Mouse (Mus musculus): ENCODE results near the gene Per1. TPM values are rescaled to one million over a fixed set of nuclear protein-coding genes. Genes with fewer than 3 reads are reported as not detected.

Per1 gene
- total and polyA plus RNA-seq, 3 experiments, result 8.9 to 55.5 (median 40.6) TPM

DNA sequence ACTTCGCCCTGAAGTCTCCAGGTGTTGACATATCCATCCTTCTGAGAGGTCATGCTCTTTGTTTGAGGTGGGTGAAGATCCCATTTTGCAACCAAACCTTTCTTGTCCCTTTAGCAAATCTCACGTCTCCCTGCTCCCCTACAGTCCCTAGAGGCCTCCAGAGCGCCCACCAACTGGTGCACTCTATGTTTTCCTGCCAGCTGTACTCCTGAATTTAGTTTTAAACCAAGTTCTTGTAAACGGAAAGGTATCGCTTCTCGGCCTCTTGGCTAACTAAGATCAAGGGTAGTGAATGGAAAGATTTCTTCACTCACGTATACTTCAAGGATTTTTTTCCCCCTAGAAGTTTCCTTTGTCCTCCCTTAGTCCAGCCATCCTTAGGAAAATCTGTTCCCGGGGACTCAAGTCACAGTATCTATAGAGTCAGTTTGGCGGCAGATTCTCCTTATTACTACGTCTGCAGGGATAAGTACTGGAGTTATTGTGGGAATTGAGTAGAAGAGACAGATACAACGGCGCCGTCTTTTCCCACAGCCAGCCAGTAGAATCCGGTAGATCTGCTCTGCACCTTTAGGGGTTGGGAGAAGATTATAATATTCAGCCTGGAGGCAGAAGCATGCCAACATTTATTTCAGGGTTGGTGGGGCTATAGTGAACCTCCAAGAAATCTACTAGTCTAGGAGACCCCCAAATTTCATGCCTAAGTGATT is 24.6 kb downstream of the Per1 start:
- no peak for DNase-seq (ENCODE audit: low spot score)

DNA sequence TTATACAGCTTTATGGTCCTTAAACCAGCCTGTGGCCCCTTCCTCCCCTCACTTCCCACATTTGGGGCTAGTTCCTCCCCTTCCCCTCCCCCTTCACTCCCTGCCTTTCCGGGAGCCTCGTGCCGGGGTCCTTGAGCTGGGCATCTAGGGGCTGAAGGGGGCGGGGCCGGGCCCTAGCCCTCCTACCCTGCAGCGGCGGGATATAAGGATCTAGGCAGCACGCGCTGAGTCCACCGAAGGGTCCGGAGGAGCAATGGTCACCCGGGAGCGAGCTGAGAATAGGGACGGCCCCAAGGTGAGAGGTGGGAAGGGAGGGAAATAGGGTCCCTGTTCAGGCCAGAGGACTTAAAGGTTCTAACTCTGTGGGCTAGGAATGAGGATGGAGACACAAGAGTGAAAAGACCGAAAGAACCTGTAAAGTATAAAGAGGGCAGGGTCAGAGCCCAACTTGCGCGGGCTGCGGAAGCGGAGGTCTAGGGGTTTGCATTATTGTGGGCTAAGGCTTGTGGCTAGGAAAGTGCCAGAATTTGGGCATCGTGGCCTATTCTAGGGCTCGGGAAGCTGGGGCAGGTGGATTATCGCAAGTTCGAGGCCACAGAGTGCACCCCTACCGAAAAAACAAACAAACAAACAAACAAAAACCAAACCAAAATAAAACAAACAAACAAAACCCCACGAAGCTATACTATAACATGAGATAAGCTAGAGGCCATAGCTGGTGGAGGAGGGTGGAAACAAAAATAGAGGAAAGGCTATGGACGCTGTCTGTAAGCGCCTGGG is 25.4 kb downstream of the Per1 start, which contains the start of gene Hes7:
Gene Hes7 (plus strand): TSS at position 184 of the 780 bp plus-strand sequence.
- no peak for TF ChIP-seq GATA2 (IDR thresholded peaks at IDR 0.05; ENCODE audit: borderline replicate concordance, low read depth, low read length)
- no peak for TF ChIP-seq POLR2AphosphoS5 (IDR thresholded peaks at IDR 0.05; ENCODE audit: insufficient replicate concordance, low read depth, low read length)
- no peak for TF ChIP-seq TAL1 (conservative IDR thresholded peaks at IDR 0.05; ENCODE audit: low read depth, low read length)
- TF ChIP-seq CTCF (IDR thresholded peaks at IDR 0.05; ENCODE audit: low read depth, low read length), result no peak
- TF ChIP-seq GATA1 (IDR thresholded peaks at IDR 0.05; ENCODE audit: borderline replicate concordance, low read length), result no peak
- DNase-seq (ENCODE audit: low spot score) (no peak), ATAC-seq (ENCODE audit: extremely low read depth, insufficient number of reproducible peaks, low FRiP score, poor library complexity, severe bottlenecking) (no peak)
- Histone ChIP-seq H3K27me3 (ENCODE audit: insufficient read depth, low read length) (peaks cover 15% of the 10 kb centered on the region; the same call in 1 of the 2 replicates), H3K4me1 (ENCODE audit: insufficient read depth, low read depth, low read length) (peaks cover 68% of the 10 kb centered on the region), H3K4me3 (ENCODE audit: low read depth, low read length) (peak within 1 kb of the TSS; percentile 79; the same call in 1 of the 2 replicates), H3K9me3 (replicated peaks) (no peaks in the 10 kb centered on the region), H3K36me3 (replicated peaks) (no peaks in the 10 kb centered on the region)

More for the DNA sequence above, 24.6 kb downstream of the Per1 start:
- TF ChIP-seq POLR2AphosphoS5 (IDR thresholded peaks at IDR 0.05; ENCODE audit: insufficient replicate concordance, low read depth, low read length) (no peak), CTCF (IDR thresholded peaks at IDR 0.05; ENCODE audit: low read depth, low read length) (no peak), GATA1 (IDR thresholded peaks at IDR 0.05; ENCODE audit: borderline replicate concordance, low read length) (no peak), TAL1 (conservative IDR thresholded peaks at IDR 0.05; ENCODE audit: low read depth, low read length) (no peak), GATA2 (IDR thresholded peaks at IDR 0.05; ENCODE audit: borderline replicate concordance, low read depth, low read length) (no peak)
- H3K36me3 ChIP-seq (replicated peaks), result no peaks in the 10 kb centered on the region
- no peak for ATAC-seq (ENCODE audit: extremely low read depth, insufficient number of reproducible peaks, low FRiP score, poor library complexity, severe bottlenecking)
- peaks cover 67% of the 10 kb centered on the region for H3K4me1 ChIP-seq (ENCODE audit: insufficient read depth, low read depth, low read length)
- H3K27me3 ChIP-seq (ENCODE audit: insufficient read depth, low read length), result peaks cover 17% of the 10 kb centered on the region
- H3K9me3 ChIP-seq (replicated peaks), result no peaks in the 10 kb centered on the region
- peak overlapping the region; percentile 74; the same call in 1 of the 2 replicates for H3K4me3 ChIP-seq (ENCODE audit: low read depth, low read length)

DNA sequence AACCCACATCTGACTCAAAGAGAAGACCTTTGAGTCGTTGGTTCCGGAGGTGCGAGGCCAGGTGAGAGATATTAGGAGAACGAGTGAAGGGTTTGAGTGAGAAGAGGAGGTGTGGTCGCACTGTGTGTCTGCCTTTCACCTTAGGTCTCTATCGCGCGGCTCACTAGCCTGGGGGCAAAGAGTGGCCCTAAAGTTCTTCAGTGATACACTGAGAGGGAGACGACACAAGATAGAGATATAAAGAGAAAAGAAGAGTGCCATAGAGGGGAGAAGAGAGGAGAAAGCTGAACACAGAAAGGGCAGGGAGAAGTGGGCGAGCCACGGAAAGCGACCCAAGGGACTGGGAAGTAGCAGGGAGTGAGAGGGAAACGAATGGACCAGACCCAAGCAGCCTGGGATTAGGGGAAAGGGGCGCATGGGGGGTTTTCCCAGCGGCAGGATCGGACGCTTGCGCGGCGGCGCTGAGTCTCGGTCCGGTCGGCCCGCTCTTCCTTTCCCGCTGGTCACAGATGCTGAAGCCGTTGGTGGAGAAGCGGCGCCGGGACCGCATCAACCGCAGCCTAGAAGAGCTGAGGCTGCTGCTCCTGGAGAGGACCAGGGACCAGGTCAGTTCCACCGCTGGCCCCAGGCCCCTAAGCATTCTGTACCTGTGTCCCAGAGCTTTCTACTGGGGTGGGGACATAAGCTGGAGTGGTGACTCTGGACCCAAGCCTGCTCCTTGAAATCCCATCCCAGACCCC is 26.2 kb downstream of the Per1 start:
- Histone ChIP-seq H3K4me3 (ENCODE audit: low read depth, low read length) (peak overlapping the region; percentile 79), H3K27me3 (ENCODE audit: insufficient read depth, low read length) (peaks cover 11% of the 10 kb centered on the region; the same call in 1 of the 2 replicates), H3K9me3 (replicated peaks) (no peaks in the 10 kb centered on the region), H3K36me3 (replicated peaks) (no peaks in the 10 kb centered on the region), H3K4me1 (ENCODE audit: insufficient read depth, low read depth, low read length) (peaks cover 75% of the 10 kb centered on the region)
- TF ChIP-seq CTCF (IDR thresholded peaks at IDR 0.05; ENCODE audit: low read depth, low read length), result no peak
- DNase-seq (ENCODE audit: low spot score) (no peak), ATAC-seq (ENCODE audit: extremely low read depth, insufficient number of reproducible peaks, low FRiP score, poor library complexity, severe bottlenecking) (no peak)

DNA sequence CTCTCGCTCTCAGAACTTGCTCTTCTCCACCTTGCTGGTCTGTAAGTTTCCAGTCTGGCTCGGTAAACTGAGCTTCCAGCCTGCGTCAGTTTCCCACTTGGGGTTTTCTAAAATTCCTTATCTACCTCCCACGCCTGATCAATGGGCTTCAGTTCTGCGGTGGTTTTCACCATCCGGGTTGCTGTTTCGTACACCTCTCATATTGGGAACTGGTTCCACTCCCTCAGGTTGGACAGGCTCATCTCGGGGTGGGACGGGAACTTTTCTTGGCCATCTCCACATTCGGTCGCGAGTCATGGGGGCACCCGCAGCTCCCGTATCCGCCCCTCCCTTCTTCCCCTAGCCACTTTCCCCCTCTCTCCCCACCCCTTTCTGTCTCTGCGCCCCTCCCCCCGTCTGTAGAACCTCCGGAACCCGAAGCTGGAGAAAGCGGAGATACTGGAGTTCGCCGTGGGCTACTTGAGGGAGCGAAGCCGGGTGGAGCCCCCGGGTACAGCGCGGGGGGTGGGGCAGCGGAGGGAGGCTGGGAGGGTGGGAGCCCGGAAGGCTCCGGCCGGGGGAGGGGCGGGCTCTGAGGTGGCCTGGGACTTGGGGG is 26.8 kb downstream of the Per1 start:
- no peaks in the 10 kb centered on the region for H3K36me3 ChIP-seq (replicated peaks)
- TF ChIP-seq TAL1 (conservative IDR thresholded peaks at IDR 0.05; ENCODE audit: low read depth, low read length) (no peak), GATA1 (IDR thresholded peaks at IDR 0.05; ENCODE audit: borderline replicate concordance, low read length) (no peak), CTCF (IDR thresholded peaks at IDR 0.05; ENCODE audit: low read depth, low read length) (no peak), GATA2 (IDR thresholded peaks at IDR 0.05; ENCODE audit: borderline replicate concordance, low read depth, low read length) (no peak), POLR2AphosphoS5 (IDR thresholded peaks at IDR 0.05; ENCODE audit: insufficient replicate concordance, low read depth, low read length) (no peak)
- H3K27me3 ChIP-seq (ENCODE audit: insufficient read depth, low read length), result peaks cover 11% of the 10 kb centered on the region
- H3K4me3 ChIP-seq (ENCODE audit: low read depth, low read length), result peak overlapping the region; percentile 79
- DNase-seq (ENCODE audit: low spot score) (no peak), ATAC-seq (ENCODE audit: extremely low read depth, insufficient number of reproducible peaks, low FRiP score, poor library complexity, severe bottlenecking) (no peak)
- peaks cover 75% of the 10 kb centered on the region for H3K4me1 ChIP-seq (ENCODE audit: insufficient read depth, low read depth, low read length)
- no peaks in the 10 kb centered on the region for H3K9me3 ChIP-seq (replicated peaks)

DNA sequence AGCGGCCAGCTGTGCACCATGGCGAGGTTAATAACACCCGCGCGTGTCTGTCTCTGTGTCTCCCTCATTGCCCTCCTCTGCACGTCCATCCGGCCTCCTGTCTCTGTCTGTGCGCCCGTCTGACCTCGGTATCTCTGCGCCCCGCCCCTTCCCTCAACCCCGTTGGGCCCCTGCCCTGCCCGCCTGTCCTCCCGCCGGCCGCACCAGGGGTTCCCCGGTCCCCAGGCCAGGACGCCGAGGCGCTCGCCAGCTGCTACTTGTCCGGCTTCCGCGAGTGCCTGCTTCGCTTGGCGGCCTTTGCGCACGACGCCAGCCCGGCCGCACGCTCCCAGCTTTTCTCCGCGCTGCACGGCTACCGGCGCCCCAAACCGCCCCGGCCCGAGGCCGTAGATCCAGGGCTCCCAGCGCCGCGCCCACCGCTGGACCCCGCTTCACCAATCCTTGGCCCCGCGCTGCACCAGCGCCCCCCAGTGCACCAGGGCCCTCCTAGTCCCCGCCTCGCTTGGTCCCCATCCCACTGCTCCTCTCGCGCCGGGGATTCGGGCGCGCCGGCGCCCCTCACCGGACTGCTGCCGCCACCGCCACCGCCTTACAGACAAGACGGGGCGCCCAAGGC is 27.4 kb downstream of the Per1 start, which contains the start of gene 9130213A22Rik:
Gene 9130213A22Rik (minus strand): TSS at position 254 of the 616 bp plus-strand sequence.
- H3K9me3 ChIP-seq (replicated peaks), result no peaks in the 10 kb centered on the region
- H3K4me3 ChIP-seq (ENCODE audit: low read depth, low read length), result peak within 1 kb of the TSS; percentile 79
- H3K27me3 ChIP-seq (ENCODE audit: insufficient read depth, low read length), result peaks cover 16% of the 10 kb centered on the region
- H3K4me1 ChIP-seq (ENCODE audit: insufficient read depth, low read depth, low read length), result peaks cover 74% of the 10 kb centered on the region
- ATAC-seq (ENCODE audit: extremely low read depth, insufficient number of reproducible peaks, low FRiP score, poor library complexity, severe bottlenecking) (0 out of 2 replicates have a peak, but pooled peaks have one; percentile 5), DNase-seq (ENCODE audit: low spot score) (peak; percentile 87)
- TF ChIP-seq CTCF (IDR thresholded peaks at IDR 0.05; ENCODE audit: low read depth, low read length) (no peak), GATA2 (IDR thresholded peaks at IDR 0.05; ENCODE audit: borderline replicate concordance, low read depth, low read length) (no peak), GATA1 (IDR thresholded peaks at IDR 0.05; ENCODE audit: borderline replicate concordance, low read length) (no peak), POLR2AphosphoS5 (IDR thresholded peaks at IDR 0.05; ENCODE audit: insufficient replicate concordance, low read depth, low read length) (no peak), TAL1 (conservative IDR thresholded peaks at IDR 0.05; ENCODE audit: low read depth, low read length) (no peak)
- H3K36me3 ChIP-seq (replicated peaks), result no peaks in the 10 kb centered on the region
